Mouse (Mus musculus): ENCODE results near the gene Pex6. TPM values are rescaled to one million over a fixed set of nuclear protein-coding genes. Genes with fewer than 3 reads are reported as not detected.

Pex6 gene
- 22.6 and 22.7 TPM in 2 replicates for polyA plus RNA-seq (2015; fragmentation: Nextera tagmentation; extraction: Ambion mirVana)

GRCm38 (mm10) chr17:46710959-46711597, at the start of gene Pex6:
Pex6 (plus strand) TSS chr17:46711463.
- Histone ChIP-seq H3K9ac (ENCODE audit: low read depth, low read length) (peak within 1 kb of the TSS; percentile 94), H3K4me2 (ENCODE audit: low read length) (peak within 1 kb of the TSS; percentile 99), H3K4me1 (ENCODE audit: control insufficient read depth, insufficient read depth, low read length) (peaks cover 16% of the 10 kb centered on the region), H3K4me3 (ENCODE audit: low read depth, low read length) (peak within 1 kb of the TSS; percentile 99), H3K9me3 (replicated peaks; ENCODE audit: control insufficient read depth, low read length, poor library complexity, severe bottlenecking) (no peaks in the 10 kb centered on the region), H3K27me3 (ENCODE audit: control insufficient read depth, insufficient read depth, low read depth, low read length) (no peaks in the 10 kb centered on the region), H3K27ac (ENCODE audit: low read length) (peak within 1 kb of the TSS; percentile 82), H3K36me3 (ENCODE audit: control insufficient read depth, insufficient read depth, low read length) (peaks cover 2% of the 10 kb centered on the region; the same call in 1 of the 2 replicates)
- 9% methylated on average over 36 of the region's 36 CpGs for WGBS
- peak; percentile 92 for ATAC-seq

GRCm38 (mm10) chr17:46661981-46662380, 49.3 kb upstream of the Pex6 start:
- Histone ChIP-seq H3K27ac (ENCODE audit: low read length) (no peak overlapping the region), H3K4me3 (ENCODE audit: low read depth, low read length) (no peak overlapping the region), H3K9me3 (replicated peaks; ENCODE audit: control insufficient read depth, low read length, poor library complexity, severe bottlenecking) (no peaks in the 10 kb centered on the region), H3K36me3 (ENCODE audit: control insufficient read depth, insufficient read depth, low read length) (peaks cover 66% of the 10 kb centered on the region), H3K4me2 (ENCODE audit: low read length) (no peak overlapping the region), H3K4me1 (ENCODE audit: control insufficient read depth, insufficient read depth, low read length) (no peaks in the 10 kb centered on the region), H3K9ac (ENCODE audit: low read depth, low read length) (no peak overlapping the region), H3K27me3 (ENCODE audit: control insufficient read depth, insufficient read depth, low read depth, low read length) (no peaks in the 10 kb centered on the region)
- WGBS = 92% methylated on average over 12 of the region's 12 CpGs
- ATAC-seq = no peak

- H3K27ac ChIP-seq (ENCODE audit: low read length) = no peak overlapping the region
- H3K4me2 ChIP-seq (ENCODE audit: low read length) = no peak overlapping the region
- H3K9ac ChIP-seq (ENCODE audit: low read depth, low read length) = no peak overlapping the region
- no peaks in the 10 kb centered on the region for H3K9me3 ChIP-seq (replicated peaks; ENCODE audit: control insufficient read depth, low read length, poor library complexity, severe bottlenecking)
- no peaks in the 10 kb centered on the region for H3K4me1 ChIP-seq (ENCODE audit: control insufficient read depth, insufficient read depth, low read length)
- H3K36me3 ChIP-seq (ENCODE audit: control insufficient read depth, insufficient read depth, low read length) = peaks cover 63% of the 10 kb centered on the region
- H3K27me3 ChIP-seq (ENCODE audit: control insufficient read depth, insufficient read depth, low read depth, low read length) = no peaks in the 10 kb centered on the region
- H3K4me3 ChIP-seq (ENCODE audit: low read depth, low read length) = no peak overlapping the region
- no peak for ATAC-seq
- 95% methylated on average over 5 of the region's 5 CpGs for WGBS
These were observed 48.5 kb upstream of the Pex6 start for GRCm38 (mm10) chr17:46662730-46663129.

- no peak overlapping the region for H3K9ac ChIP-seq (ENCODE audit: low read depth, low read length)
- WGBS = 95% methylated on average over 16 of the region's 16 CpGs
- no peak overlapping the region for H3K27ac ChIP-seq (ENCODE audit: low read length)
- H3K4me3 ChIP-seq (ENCODE audit: low read depth, low read length) = no peak overlapping the region
- no peaks in the 10 kb centered on the region for H3K27me3 ChIP-seq (ENCODE audit: control insufficient read depth, insufficient read depth, low read depth, low read length)
- peaks cover under 1% of the 10 kb centered on the region for H3K4me1 ChIP-seq (ENCODE audit: control insufficient read depth, insufficient read depth, low read length)
- ATAC-seq = no peak
- H3K9me3 ChIP-seq (replicated peaks; ENCODE audit: control insufficient read depth, low read length, poor library complexity, severe bottlenecking) = no peaks in the 10 kb centered on the region
- H3K36me3 ChIP-seq (ENCODE audit: control insufficient read depth, insufficient read depth, low read length) = peaks cover 46% of the 10 kb centered on the region
- H3K4me2 ChIP-seq (ENCODE audit: low read length) = no peak overlapping the region
These were observed 43.6 kb upstream of the Pex6 start for GRCm38 (mm10) chr17:46667712-46668111.

GRCm38 (mm10) chr17:46669911-46670310, 41.4 kb upstream of the Pex6 start:
- no peaks in the 10 kb centered on the region for H3K27me3 ChIP-seq (ENCODE audit: control insufficient read depth, insufficient read depth, low read depth, low read length)
- H3K4me1 ChIP-seq (ENCODE audit: control insufficient read depth, insufficient read depth, low read length) = peaks cover 18% of the 10 kb centered on the region
- no peak overlapping the region for H3K27ac ChIP-seq (ENCODE audit: low read length)
- no peak overlapping the region for H3K4me3 ChIP-seq (ENCODE audit: low read depth, low read length)
- H3K9me3 ChIP-seq (replicated peaks; ENCODE audit: control insufficient read depth, low read length, poor library complexity, severe bottlenecking) = no peaks in the 10 kb centered on the region
- no peak for ATAC-seq
- H3K4me2 ChIP-seq (ENCODE audit: low read length) = no peak overlapping the region
- H3K9ac ChIP-seq (ENCODE audit: low read depth, low read length) = no peak overlapping the region
- peaks cover 31% of the 10 kb centered on the region for H3K36me3 ChIP-seq (ENCODE audit: control insufficient read depth, insufficient read depth, low read length)
- 98% methylated on average over 10 of the region's 10 CpGs for WGBS

GRCm38 (mm10) chr17:46673850-46674529, 37.3 kb upstream of the Pex6 start, which contains the start of gene Rrp36:
Rrp36 (minus strand) TSS chr17:46674352.
- Histone ChIP-seq H3K27ac (ENCODE audit: low read length) (peak within 1 kb of the TSS; percentile 72), H3K4me1 (ENCODE audit: control insufficient read depth, insufficient read depth, low read length) (peaks cover 25% of the 10 kb centered on the region), H3K9ac (ENCODE audit: low read depth, low read length) (peak within 1 kb of the TSS; percentile 69), H3K4me3 (ENCODE audit: low read depth, low read length) (peak within 1 kb of the TSS; percentile 88), H3K27me3 (ENCODE audit: control insufficient read depth, insufficient read depth, low read depth, low read length) (no peaks in the 10 kb centered on the region), H3K36me3 (ENCODE audit: control insufficient read depth, insufficient read depth, low read length) (peaks cover 34% of the 10 kb centered on the region), H3K9me3 (replicated peaks; ENCODE audit: control insufficient read depth, low read length, poor library complexity, severe bottlenecking) (no peaks in the 10 kb centered on the region), H3K4me2 (ENCODE audit: low read length) (peak within 1 kb of the TSS; percentile 89)
- ATAC-seq = peak; percentile 91
- under 1% methylated on average over 43 of the region's 43 CpGs for WGBS

- peaks cover 27% of the 10 kb centered on the region for H3K36me3 ChIP-seq (ENCODE audit: control insufficient read depth, insufficient read depth, low read length)
- H3K9ac ChIP-seq (ENCODE audit: low read depth, low read length) = peak overlapping the region; percentile 60
- peak overlapping the region; percentile 88 for H3K4me3 ChIP-seq (ENCODE audit: low read depth, low read length)
- H3K27ac ChIP-seq (ENCODE audit: low read length) = peak overlapping the region; percentile 72
- peak; percentile 46 for ATAC-seq
- no peaks in the 10 kb centered on the region for H3K27me3 ChIP-seq (ENCODE audit: control insufficient read depth, insufficient read depth, low read depth, low read length)
- H3K4me2 ChIP-seq (ENCODE audit: low read length) = peak overlapping the region; percentile 89
- H3K4me1 ChIP-seq (ENCODE audit: control insufficient read depth, insufficient read depth, low read length) = peaks cover 32% of the 10 kb centered on the region
- H3K9me3 ChIP-seq (replicated peaks; ENCODE audit: control insufficient read depth, low read length, poor library complexity, severe bottlenecking) = no peaks in the 10 kb centered on the region
- WGBS = 17% methylated on average over 14 of the region's 15 CpGs
These were observed 36.6 kb upstream of the Pex6 start for GRCm38 (mm10) chr17:46674530-46675283.

GRCm38 (mm10) chr17:46678416-46678815, 32.8 kb upstream of the Pex6 start, which contains the start of gene Mea1:
Mea1 (plus strand) TSS chr17:46678793.
- Histone ChIP-seq H3K9ac (ENCODE audit: low read depth, low read length) (peak within 1 kb of the TSS; percentile 82), H3K4me3 (ENCODE audit: low read depth, low read length) (peak within 1 kb of the TSS; percentile 75), H3K4me1 (ENCODE audit: control insufficient read depth, insufficient read depth, low read length) (peaks cover 35% of the 10 kb centered on the region), H3K27me3 (ENCODE audit: control insufficient read depth, insufficient read depth, low read depth, low read length) (no peaks in the 10 kb centered on the region), H3K36me3 (ENCODE audit: control insufficient read depth, insufficient read depth, low read length) (peaks cover 26% of the 10 kb centered on the region), H3K9me3 (replicated peaks; ENCODE audit: control insufficient read depth, low read length, poor library complexity, severe bottlenecking) (no peaks in the 10 kb centered on the region), H3K27ac (ENCODE audit: low read length) (no peak within 1 kb of the TSS), H3K4me2 (ENCODE audit: low read length) (peak within 1 kb of the TSS; percentile 77)
- 88% methylated on average over 8 of the region's 9 CpGs for WGBS
- no peak for ATAC-seq
